Mouse (Mus musculus) MEL (cell line): ENCODE results near the gene Nmrk1. TPM values are rescaled to one million over a fixed set of nuclear protein-coding genes. Genes with fewer than 3 reads are reported as not detected.

Experiments
- DNase-seq: peaks from one replicate; pipeline ENCODE4 v3.0.0; 2011; ENCODE audit warnings: low read depth, low spot score
- H3K27ac ChIP-seq: 2 replicates; pipeline ENCODE4 v1.5.1; 2012; ENCODE audit warnings: low read depth, mild to moderate bottlenecking, control low read depth, low read length, moderate library complexity; ENCODE audit not compliant: control insufficient read depth
- H3K27me3 ChIP-seq, 2 experiments: fragments of 150-350 bp in 1 of 2; sonication (generic) in 1 of 2; 2 replicates each; pipeline ENCODE4 v1.6.1; 2012; ENCODE audit warnings: low read length in 2 of 2, mild to moderate bottlenecking in 2 of 2, improper control_type of control experiment in 1 of 2, moderate library complexity in 1 of 2; ENCODE audit not compliant: insufficient read depth in 2 of 2, control insufficient read depth in 1 of 2
- H3K36me3 ChIP-seq, 2 experiments: 2 replicates each; pipeline ENCODE4 v1.6.1; 2012 to 2014; ENCODE audit warnings: low read length in 2 of 2, improper control_type of control experiment in 1 of 2, inconsistent platforms in 1 of 2, mild to moderate bottlenecking in 1 of 2; ENCODE audit not compliant: insufficient read depth in 2 of 2, control insufficient read depth in 1 of 2
- H3K4me1 ChIP-seq, 2 experiments: fragments of 150-350 bp in 1 of 2; sonication (generic) in 1 of 2; 2 replicates each; pipeline ENCODE4 v1.6.1; 2012; ENCODE audit warnings: low read length in 2 of 2, improper control_type of control experiment in 1 of 2, mild to moderate bottlenecking in 1 of 2; ENCODE audit not compliant: insufficient read depth in 2 of 2, control insufficient read depth in 1 of 2
- H3K4me3 ChIP-seq, 2 experiments: fragments of 150-350 bp in 1 of 2; sonication (generic) in 1 of 2; 2 replicates each; pipeline ENCODE4 v1.5.1; 2012; ENCODE audit warnings: low read depth in 2 of 2, low read length in 2 of 2, mild to moderate bottlenecking in 2 of 2, moderate library complexity in 2 of 2, control low read depth in 1 of 2, improper control_type of control experiment in 1 of 2; ENCODE audit not compliant: control insufficient read depth in 1 of 2, insufficient read depth in 1 of 2
- H3K79me2 ChIP-seq: 2 replicates; pipeline ENCODE4 v1.6.1; 2012; ENCODE audit warnings: mild to moderate bottlenecking, low read length, moderate library complexity; ENCODE audit not compliant: control insufficient read depth, poor library complexity, insufficient read depth
- H3K9ac ChIP-seq: 2 replicates; pipeline ENCODE4 v1.6.1; 2012; ENCODE audit warnings: low read depth, mild to moderate bottlenecking, control low read depth, low read length, moderate library complexity; ENCODE audit not compliant: control insufficient read depth, poor library complexity, severe bottlenecking
- H3K9me3 ChIP-seq: fragments of 150-350 bp; sonication (generic); replicated peaks from 2 replicates; pipeline ENCODE4 v1.6.1; 2012; ENCODE audit warnings: mild to moderate bottlenecking, low read length, improper control_type of control experiment, moderate library complexity; ENCODE audit not compliant: insufficient read depth
- BHLHE40 ChIP-seq: IDR thresholded peaks from 2 replicates; pipeline ENCODE4 v1.6.1; 2012; ENCODE audit warnings: low read depth, mild to moderate bottlenecking, inconsistent platforms, low read length, improper control_type of control experiment, borderline replicate concordance
- CHD1 ChIP-seq: IDR thresholded peaks from 2 replicates; pipeline ENCODE4 v1.6.1; 2012; ENCODE audit warnings: low read depth, mild to moderate bottlenecking, inconsistent platforms, low read length, improper control_type of control experiment
- CHD2 ChIP-seq: IDR thresholded peaks from 2 replicates; pipeline ENCODE4 v1.6.1; 2011; ENCODE audit warnings: low read length, improper control_type of control experiment
- CTCF ChIP-seq, 3 experiments: IDR thresholded peaks in 2 of 3; conservative IDR thresholded peaks in 1 of 3; 2 replicates each; pipeline ENCODE4 v1.5.1; 2011 to 2012; ENCODE audit warnings: low read length in 3 of 3, low read depth in 2 of 3, mild to moderate bottlenecking in 2 of 3, improper control_type of control experiment in 1 of 3, inconsistent platforms in 1 of 3, mixed read lengths in 1 of 3, moderate library complexity in 1 of 3; ENCODE audit not compliant: control insufficient read depth in 1 of 3, insufficient read depth in 1 of 3, poor library complexity in 1 of 3, severe bottlenecking in 1 of 3
- E2F4 ChIP-seq: IDR thresholded peaks from 2 replicates; pipeline ENCODE4 v1.6.1; 2011; ENCODE audit warnings: low read depth, low read length, improper control_type of control experiment, borderline replicate concordance
- ELF1 ChIP-seq: IDR thresholded peaks from 2 replicates; pipeline ENCODE4 v1.6.1; 2014; ENCODE audit warnings: low read depth, mild to moderate bottlenecking, inconsistent platforms, low read length, improper control_type of control experiment, moderate library complexity
- EP300 ChIP-seq, 2 experiments: IDR thresholded peaks; 2 replicates each; pipeline ENCODE4 v1.6.1; 2011; ENCODE audit warnings: improper control_type of control experiment in 2 of 2, low read length in 2 of 2, low read depth in 1 of 2, mild to moderate bottlenecking in 1 of 2
- ETS1 ChIP-seq: IDR thresholded peaks from 2 replicates; pipeline ENCODE4 v1.6.1; 2012; ENCODE audit warnings: low read depth, mild to moderate bottlenecking, inconsistent platforms, low read length, improper control_type of control experiment, moderate library complexity
- GABPA ChIP-seq: IDR thresholded peaks from 2 replicates; pipeline ENCODE4 v1.6.1; 2012; ENCODE audit warnings: low read depth, mild to moderate bottlenecking, inconsistent platforms, low read length, improper control_type of control experiment, moderate library complexity
- GATA1 ChIP-seq: IDR thresholded peaks from 2 replicates; pipeline ENCODE4 v1.6.1; 2011; ENCODE audit warnings: low read depth, low read length, improper control_type of control experiment
- HCFC1 ChIP-seq: IDR thresholded peaks from 2 replicates; pipeline ENCODE4 v1.6.1; 2012; ENCODE audit warnings: low read depth, mild to moderate bottlenecking, inconsistent platforms, low read length, improper control_type of control experiment, moderate library complexity
- JUND ChIP-seq: IDR thresholded peaks from 2 replicates; pipeline ENCODE4 v1.6.1; 2011; ENCODE audit warnings: low read depth, mild to moderate bottlenecking, improper control_type of control experiment, low read length
- KAT2A ChIP-seq: conservative IDR thresholded peaks from 2 replicates; pipeline ENCODE4 v1.6.1; 2012; ENCODE audit warnings: low read depth, low read length, improper control_type of control experiment, inconsistent platforms
- MAFK ChIP-seq: IDR thresholded peaks from 2 replicates; pipeline ENCODE4 v1.6.1; 2011; ENCODE audit warnings: low read depth, mild to moderate bottlenecking, low read length, improper control_type of control experiment, borderline replicate concordance
- MAX ChIP-seq: IDR thresholded peaks from 2 replicates; pipeline ENCODE4 v1.6.1; 2011; ENCODE audit warnings: low read length, improper control_type of control experiment
- MAZ ChIP-seq: IDR thresholded peaks from 2 replicates; pipeline ENCODE4 v1.6.1; 2012; ENCODE audit warnings: low read depth, mild to moderate bottlenecking, inconsistent platforms, low read length, improper control_type of control experiment
- MEF2A ChIP-seq: IDR thresholded peaks from 2 replicates; pipeline ENCODE4 v1.6.1; 2014; ENCODE audit warnings: low read depth, mild to moderate bottlenecking, inconsistent platforms, low read length, improper control_type of control experiment; ENCODE audit not compliant: poor library complexity, insufficient replicate concordance, severe bottlenecking; ENCODE audit errors: extremely low read depth
- MXI1 ChIP-seq: IDR thresholded peaks from 2 replicates; pipeline ENCODE4 v1.6.1; 2011; ENCODE audit warnings: mild to moderate bottlenecking, low read depth, low read length, improper control_type of control experiment
- MYB ChIP-seq: IDR thresholded peaks from 2 replicates; pipeline ENCODE4 v1.6.1; 2011; ENCODE audit warnings: mild to moderate bottlenecking, low read depth, low read length, improper control_type of control experiment
- MYC ChIP-seq: IDR thresholded peaks from 2 replicates; pipeline ENCODE4 v1.6.1; 2011; ENCODE audit warnings: low read depth, mild to moderate bottlenecking, low read length, improper control_type of control experiment, moderate library complexity
- NELFE ChIP-seq: IDR thresholded peaks from 2 replicates; pipeline ENCODE4 v1.6.1; 2011; ENCODE audit warnings: low read depth, low read length, improper control_type of control experiment
- NRF1 ChIP-seq: IDR thresholded peaks from 2 replicates; pipeline ENCODE4 v1.6.1; 2014; ENCODE audit warnings: low read depth, mild to moderate bottlenecking, inconsistent platforms, low read length, improper control_type of control experiment, moderate library complexity; ENCODE audit not compliant: poor library complexity, insufficient read depth, severe bottlenecking
- POLR2A ChIP-seq, 2 experiments: IDR thresholded peaks; 2 replicates each; pipeline ENCODE4 v1.6.1; 2011 to 2012; ENCODE audit warnings: low read length in 2 of 2, mild to moderate bottlenecking in 2 of 2, control low read depth in 1 of 2, improper control_type of control experiment in 1 of 2, low read depth in 1 of 2, moderate library complexity in 1 of 2; ENCODE audit not compliant: control insufficient read depth in 1 of 2, insufficient read depth in 1 of 2, poor library complexity in 1 of 2
- POLR2AphosphoS2 ChIP-seq: IDR thresholded peaks from 2 replicates; pipeline ENCODE4 v1.6.1; 2011; ENCODE audit warnings: low read length, improper control_type of control experiment
- POLR2AphosphoS5 ChIP-seq: IDR thresholded peaks from 2 replicates; pipeline ENCODE4 v1.6.1; 2012; ENCODE audit warnings: low read depth, borderline replicate concordance, mild to moderate bottlenecking, inconsistent platforms, low read length, moderate library complexity, mixed read lengths
- RAD21 ChIP-seq: IDR thresholded peaks from 2 replicates; pipeline ENCODE4 v1.6.1; 2011; ENCODE audit warnings: mild to moderate bottlenecking, low read depth, low read length, improper control_type of control experiment
- SIN3A ChIP-seq: IDR thresholded peaks from 2 replicates; pipeline ENCODE4 v1.6.1; 2012; ENCODE audit warnings: low read length, improper control_type of control experiment, inconsistent platforms
- SMC3 ChIP-seq: IDR thresholded peaks from 2 replicates; pipeline ENCODE4 v1.6.1; 2011; ENCODE audit warnings: low read depth, low read length, improper control_type of control experiment
- TAL1 ChIP-seq: IDR thresholded peaks from 2 replicates; pipeline ENCODE4 v1.6.1; 2012; ENCODE audit warnings: mild to moderate bottlenecking, inconsistent platforms, low read length, moderate library complexity, mixed read lengths
- TBP ChIP-seq: IDR thresholded peaks from 2 replicates; pipeline ENCODE4 v1.8.0; 2011; ENCODE audit warnings: low read depth, low read length, improper control_type of control experiment
- TCF12 ChIP-seq: IDR thresholded peaks from 2 replicates; pipeline ENCODE4 v1.6.1; 2014; ENCODE audit warnings: low read depth, mild to moderate bottlenecking, inconsistent platforms, low read length, improper control_type of control experiment, moderate library complexity
- UBTF ChIP-seq: IDR thresholded peaks from 2 replicates; pipeline ENCODE4 v1.6.1; 2012; ENCODE audit warnings: low read depth, mild to moderate bottlenecking, inconsistent platforms, low read length, improper control_type of control experiment, moderate library complexity, borderline replicate concordance; ENCODE audit not compliant: insufficient read depth
- USF1 ChIP-seq: IDR thresholded peaks from 2 replicates; pipeline ENCODE4 v1.6.1; 2014; ENCODE audit warnings: low read depth, mild to moderate bottlenecking, inconsistent platforms, low read length, improper control_type of control experiment, moderate library complexity
- USF2 ChIP-seq, 2 experiments: IDR thresholded peaks; 2 replicates each; pipeline ENCODE4 v1.6.1; 2011 to 2012; ENCODE audit warnings: improper control_type of control experiment in 2 of 2, low read length in 2 of 2, borderline replicate concordance in 1 of 2, inconsistent platforms in 1 of 2, low read depth in 1 of 2, mild to moderate bottlenecking in 1 of 2; ENCODE audit not compliant: insufficient read depth in 1 of 2
- ZC3H11A ChIP-seq: IDR thresholded peaks from 2 replicates; pipeline ENCODE4 v1.6.1; 2012; ENCODE audit warnings: low read depth, mild to moderate bottlenecking, inconsistent platforms, low read length, improper control_type of control experiment
- ZKSCAN1 ChIP-seq: IDR thresholded peaks from 2 replicates; pipeline ENCODE4 v1.6.1; 2012; ENCODE audit warnings: low read depth, mild to moderate bottlenecking, inconsistent platforms, low read length, improper control_type of control experiment, moderate library complexity
- ZMIZ1 ChIP-seq: IDR thresholded peaks from 2 replicates; pipeline ENCODE4 v1.6.1; 2012; ENCODE audit warnings: low read depth, mild to moderate bottlenecking, inconsistent platforms, low read length, improper control_type of control experiment, moderate library complexity
- ZNF384 ChIP-seq: IDR thresholded peaks from 2 replicates; pipeline ENCODE4 v1.6.1; 2012; ENCODE audit warnings: low read depth, mild to moderate bottlenecking, inconsistent platforms, low read length, improper control_type of control experiment
- polyA plus RNA-seq, 2 experiments: library from polyadenylated mRNA; stranded (reverse) in 1 of 2; unstranded in 1 of 2; fragments of >175 nt in 1 of 2; fragments of >200 nt in 1 of 2; gene quantifications; 2 replicates each; pipeline versions ENCODE4 v1.2.1 to v1.2.4; 2012; ENCODE audit warnings: low replicate concordance in 2 of 2, low read depth in 1 of 2; ENCODE audit not compliant: insufficient read length in 2 of 2, insufficient read depth in 1 of 2, missing spikeins in 1 of 2
- total RNA-seq: library from RNA; depleted of rRNA; stranded (reverse); fragments of 300-350 nt; gene quantifications from 2 replicates; pipeline ENCODE4 v1.2.3, GENCODE M21; 2012

Gene Nmrk1
- total and polyA plus RNA-seq, 3 experiments: 18.5 to 22.5 TPM; not detected in 1

DNA sequence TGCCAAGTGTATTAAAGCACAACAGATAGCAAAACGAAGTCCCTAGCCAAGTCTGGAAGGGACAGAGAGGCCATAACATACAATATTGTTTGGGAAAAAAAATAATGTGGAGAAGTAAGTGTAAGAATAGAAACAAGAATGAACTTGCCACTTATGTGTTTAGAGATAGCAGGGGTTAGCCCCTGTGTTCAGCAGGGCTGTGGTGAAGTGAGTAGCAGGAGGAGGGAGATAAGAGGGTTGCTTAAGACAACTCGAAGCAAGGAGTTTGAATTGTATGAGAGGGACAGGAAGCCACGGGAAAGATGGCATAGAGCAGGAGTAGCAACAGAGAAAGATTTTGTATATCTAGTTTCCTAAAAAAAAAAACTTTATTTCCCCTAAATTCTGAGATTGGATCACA, 60.4 kb downstream of the Nmrk1 start:
- H3K27ac ChIP-seq: peak overlapping the region; percentile 59
- H3K4me1 ChIP-seq: peaks cover 14 to 16% of the 10 kb centered on the region in 2 experiments
- no peak overlapping the region for H3K4me3 ChIP-seq
- H3K27me3 ChIP-seq: no peaks in the 10 kb centered on the region
- H3K36me3 ChIP-seq: peaks cover 8 to 38% of the 10 kb centered on the region in 2 experiments
- peak; percentile 89 for DNase-seq
- H3K9me3 ChIP-seq: no peaks in the 10 kb centered on the region
- H3K79me2 ChIP-seq: peaks cover 4% of the 10 kb centered on the region; the same call in 1 of the 2 replicates
- no peak overlapping the region for H3K9ac ChIP-seq
- TF ChIP-seq MAFK (no peak), MYC (no peak), POLR2AphosphoS5 (no peak), ZNF384 (0 out of 2 replicates have a peak, but pooled peaks have one; percentile 29), POLR2AphosphoS2 (no peak), KAT2A (no peak), BHLHE40 (no peak), USF1 (no peak), SMC3 (no peak), MAX (peak; percentile 52; the same call in 1 of the 2 replicates), TCF12 (peak; percentile 87), E2F4 (no peak), JUND (no peak), EP300 (IDR thresholded peaks at IDR 0.05; ENCODE audit: low read depth in 1 of 2, low read length in 2 of 2) (peak; percentile 77 to 84), NELFE (no peak), CTCF (IDR thresholded peaks at IDR 0.05 in 2 of 3, conservative IDR thresholded peaks at IDR 0.05 in 1 of 3; ENCODE audit: control insufficient read depth in 1 of 3, insufficient read depth in 1 of 3, low read depth in 2 of 3, low read length in 3 of 3, poor library complexity in 1 of 3, severe bottlenecking in 1 of 3) (no peak), TAL1 (peak; percentile 79), CHD1 (no peak), TBP (no peak), MXI1 (no peak; the same call in 1 of the 2 replicates), SIN3A (peak; percentile 49; the same call in 1 of the 2 replicates), ZMIZ1 (no peak), GATA1 (peak; percentile 90), GABPA (no peak), MYB (no peak), RAD21 (no peak), NRF1 (no peak), MAZ (no peak), USF2 (IDR thresholded peaks at IDR 0.05; ENCODE audit: borderline replicate concordance in 1 of 2, insufficient read depth in 1 of 2, low read depth in 1 of 2, low read length in 2 of 2) (no peak), ETS1 (peak; percentile 71), CHD2 (no peak), UBTF (no peak), MEF2A (peak; percentile 70; the same call in 1 of the 2 replicates), HCFC1 (no peak), ELF1 (no peak), ZC3H11A (no peak), ZKSCAN1 (no peak), POLR2A (IDR thresholded peaks at IDR 0.05; ENCODE audit: control insufficient read depth in 1 of 2, insufficient read depth in 1 of 2, low read depth in 1 of 2, low read length in 2 of 2, poor library complexity in 1 of 2) (no peak)
